19 mouse cellular contexts compared by ENCODE assay signal in the genomic region with DNA sequence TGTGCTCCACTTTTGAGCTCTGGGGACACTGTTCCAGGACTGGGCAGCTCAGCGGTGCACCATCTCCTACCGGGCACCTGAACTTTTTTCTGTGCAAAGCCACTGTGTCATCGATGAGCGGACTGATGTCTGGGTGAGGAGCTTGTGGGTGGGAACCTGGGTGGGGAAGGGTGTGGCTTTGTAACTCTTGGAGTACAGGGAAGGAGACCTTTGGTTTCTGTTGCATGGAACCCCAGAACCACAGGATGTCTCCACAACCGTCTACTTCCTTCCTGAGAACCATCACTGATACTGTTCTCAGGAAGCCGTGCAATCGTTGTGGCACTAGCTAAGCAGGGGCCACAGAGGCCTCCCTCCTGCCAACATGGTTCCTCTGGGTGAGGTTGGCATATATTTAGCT. TPM values are rescaled to one million over a fixed set of nuclear protein-coding genes. Genes with fewer than 3 reads are reported as not detected.
DNase-seq lines count a peak whose midpoint lies in the region; ATAC-seq lines count a peak whose summit lies in the region.
"Had no signal": no experiment of that assay in that cellular context is flagged by ENCODE, and none has a peak within 500 bp of the region (broad histone marks: within the 10 kb centered on the region; RNA-seq: fewer than 3 reads in every experiment).

No protein-coding gene starts in this region.

- peak; percentile 91 for DNase-seq in heart, adult 11 months
- DNase-seq in heart, postnatal 10 days, result no peak
- peak; percentile 27 for DNase-seq in thymus, postnatal 25 days
- DNase-seq in thymus, postnatal 10 days (ENCODE audit: low spot score in 2 of 2), result no peak
- DNase-seq in thymus, postnatal 4 days, result peak; percentile 14
- DNase-seq in layer of hippocampus, adult 18-20 months (ENCODE audit: low spot score in 2 of 2), result no peak
- DNase-seq in embryo, embryonic 10.5 days (ENCODE audit: low spot score), result no peak
- DNase-seq: adrenal gland, postnatal 10 days; B cell, adult 2 months; cerebellum, adult 11 months; gastrocnemius, postnatal 36 days; heart, postnatal 14 days; kidney, adult 18-20 months; right cerebral cortex, adult 18-20 months had no signal

- H3K9ac ChIP-seq in liver, embryonic 15.5 days, result peak overlapping the region; percentile 43
- H3K9ac ChIP-seq: forebrain, embryonic 13.5 days had no signal

- no peaks in the 10 kb centered on the region for H3K27me3 ChIP-seq in liver, embryonic 15.5 days

- intact Hi-C loops in heart, postnatal 10 days (cut with DNase I), result no loop called here

- peak overlapping the region; percentile 99 for H3K4me2 ChIP-seq in liver, embryonic 15.5 days
- H3K4me2 ChIP-seq: forebrain, embryonic 13.5 days had no signal

- WGBS in liver, embryonic 15.5 days (ENCODE audit: insufficient replicate concordance), result 6% methylated on average over 7 of the region's 7 CpGs

- no peaks in the 10 kb centered on the region for H3K9me3 ChIP-seq in liver, embryonic 15.5 days (replicated peaks)
- H3K9me3 ChIP-seq: forebrain, embryonic 13.5 days had no signal

- H3K36me3 ChIP-seq in liver, embryonic 15.5 days (replicated peaks), result peaks cover 56% of the 10 kb centered on the region

- H3K4me1 ChIP-seq in liver, embryonic 15.5 days (replicated peaks), result peaks cover 93% of the 10 kb centered on the region

- H3K4me3 ChIP-seq in liver, embryonic 15.5 days (replicated peaks), result peak overlapping the region; percentile 77
- H3K4me3 ChIP-seq: forebrain, embryonic 13.5 days had no signal

- ATAC-seq in liver, embryonic 15.5 days (ENCODE audit: insufficient read depth), result no peak
- ATAC-seq: forebrain, embryonic 13.5 days had no signal

- H3K27ac ChIP-seq in liver, embryonic 15.5 days (replicated peaks), result peak overlapping the region; percentile 95
- H3K27ac ChIP-seq: forebrain, embryonic 13.5 days had no signal

RNA-seq across cellular contexts. Expression of gene Stk16, which starts 2.5 kb away (rescaled TPM):
- 10 to 100 TPM; 60.1 to 61.4 TPM for total RNA-seq in heart, postnatal 10 days (2021)
- 80.2 and 84.8 TPM in 2 replicates for polyA plus RNA-seq in liver, embryonic 15.5 days (2015; fragmentation: Nextera tagmentation; extraction: Ambion mirVana)
- 10 to 100 TPM; 77.3 to 86.6 TPM for total RNA-seq in layer of hippocampus, adult 18-20 months (2021)

RNA-seq across cellular contexts. Expression of gene Glb1l, which starts 2.5 kb away (rescaled TPM):
- total RNA-seq in heart, postnatal 10 days (2021), result 10 to 100 TPM in 1 of 2 experiments, 1 to 10 TPM in 1; 9.9 to 10.5 TPM
- polyA plus RNA-seq in liver, embryonic 15.5 days (2015; fragmentation: Nextera tagmentation; extraction: Ambion mirVana), result 3.2 and 4.5 TPM in 2 replicates
- total RNA-seq in layer of hippocampus, adult 18-20 months (2021), result 10 to 100 TPM; 12.0 to 13.4 TPM

RNA-seq across cellular contexts. Expression of gene Tuba4a, which starts 6.6 kb away (rescaled TPM):
- 100 to 1,000 TPM; 543 to 577 TPM for total RNA-seq in heart, postnatal 10 days (2021)
- 372 and 392 TPM in 2 replicates for polyA plus RNA-seq in liver, embryonic 15.5 days (2015; fragmentation: Nextera tagmentation; extraction: Ambion mirVana)
- 100 to 1,000 TPM; 524 to 572 TPM for total RNA-seq in layer of hippocampus, adult 18-20 months (2021)

RNA-seq across cellular contexts. Expression of gene A630095N17Rik, which starts 18.8 kb away (rescaled TPM):
- total RNA-seq in heart, postnatal 10 days (2021), result not detected
- not detected in 2 replicates for polyA plus RNA-seq in liver, embryonic 15.5 days (2015; fragmentation: Nextera tagmentation; extraction: Ambion mirVana)
- not detected for total RNA-seq in layer of hippocampus, adult 18-20 months (2021)
- total RNA-seq: adrenal gland, postnatal 10 days; gastrocnemius, postnatal 36 days; heart, postnatal 14 days; left cerebral cortex, postnatal 10 days had no signal
- polyA plus RNA-seq: forebrain, embryonic 13.5 days; neural tube, embryonic 11.5 days; stomach, embryonic 14.5 days had no signal

RNA-seq across cellular contexts. Expression of gene Atg9a, which starts 21.1 kb away (rescaled TPM):
- 10 to 100 TPM; 51.6 to 54.2 TPM for total RNA-seq in heart, postnatal 10 days (2021)
- 24.1 and 28.1 TPM in 2 replicates for polyA plus RNA-seq in liver, embryonic 15.5 days (2015; fragmentation: Nextera tagmentation; extraction: Ambion mirVana)
- 100 to 1,000 TPM; 108 to 115 TPM for total RNA-seq in layer of hippocampus, adult 18-20 months (2021)

Comparison
In these comparisons a context has a peak if more than half of its experiments do, and no peak if none do; other contexts are left out.
1. DNase-seq: peak in heart, adult 11 months (single experiment), thymus, postnatal 25 days (single experiment) and thymus, postnatal 4 days (single experiment); none in heart, postnatal 10 days (0 of 2), thymus, postnatal 10 days (0 of 2), layer of hippocampus, adult 18-20 months (0 of 2) and embryo, embryonic 10.5 days (single experiment).